Mouse (Mus musculus): Measurements from ENCODE around the gene Mtx1.

DNA sequence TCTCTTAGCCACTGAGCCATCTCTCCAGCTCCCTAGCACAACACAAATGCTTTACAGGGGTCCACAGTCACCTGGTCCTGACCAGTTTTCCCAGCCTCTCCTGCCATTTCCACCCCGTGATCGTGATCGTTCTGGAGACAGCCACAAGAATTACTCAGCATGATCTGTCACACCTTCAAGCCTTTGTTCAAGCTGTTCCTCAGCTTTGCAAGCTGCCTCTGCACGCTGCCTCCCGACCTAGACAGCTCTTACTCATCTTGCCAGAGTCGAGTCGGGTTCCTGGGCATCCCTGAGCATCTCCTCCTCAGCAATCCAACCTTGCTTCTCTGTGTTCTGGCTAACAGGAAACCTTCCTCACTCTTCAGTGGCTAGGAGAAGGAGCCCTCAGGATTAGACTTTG is 32.2 kb upstream of the Mtx1 start, which contains the start of gene Dpm3:
- no peak for TF ChIP-seq CTCF (IDR thresholded peaks at IDR 0.05; ENCODE audit: borderline replicate concordance, insufficient read depth, low read depth, low read length)
- no peak for TF ChIP-seq POLR2A (IDR thresholded peaks at IDR 0.05; ENCODE audit: borderline replicate concordance, insufficient read depth, low read length)

All from cerebellum, adult 2 months (tissue).